In the genomic region with DNA sequence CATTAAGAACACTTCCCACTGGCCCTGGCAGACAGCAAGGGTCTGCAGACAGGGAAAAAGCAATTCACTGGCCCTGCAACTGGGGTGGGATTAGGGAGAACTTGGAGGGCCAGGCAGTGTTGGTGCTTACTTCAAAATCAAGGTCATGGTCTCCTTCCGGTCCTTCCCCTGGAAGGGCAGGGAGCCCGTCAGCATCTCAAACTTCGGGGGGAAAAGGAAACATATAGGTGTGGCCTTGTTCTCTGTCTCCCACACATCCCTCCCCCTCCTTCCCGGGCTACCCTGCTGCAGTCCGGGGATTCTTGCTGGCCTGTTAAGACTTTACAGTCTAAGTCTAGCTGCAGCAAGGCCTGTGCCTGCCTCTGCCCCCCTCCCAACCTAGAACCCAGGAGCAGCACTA, we compare ENCODE assay signal across 10 mouse cellular contexts. TPM values are rescaled to one million over a fixed set of nuclear protein-coding genes. Genes with fewer than 3 reads are reported as not detected.
DNase-seq lines count a peak whose midpoint lies in the region; ATAC-seq and TF ChIP-seq lines count a peak whose summit lies in the region.
"Had no signal": no experiment of that assay in that cellular context is flagged by ENCODE, and none has a peak within 500 bp of the region (broad histone marks: within the 10 kb centered on the region; RNA-seq: fewer than 3 reads in every experiment).

No protein-coding gene starts in this region.

- no peaks in the 10 kb centered on the region for H3K9me3 ChIP-seq in heart, embryonic 14.5 days (ENCODE audit: control insufficient read depth, low read length)
- no peaks in the 10 kb centered on the region for H3K9me3 ChIP-seq in midbrain, embryonic 10.5 days (replicated peaks)
- no peaks in the 10 kb centered on the region for H3K9me3 ChIP-seq in midbrain, postnatal 0 days (ENCODE audit: low read length)
- H3K9me3 ChIP-seq in forebrain, embryonic 14.5 days (replicated peaks; ENCODE audit: control insufficient read depth, low read length): no peaks in the 10 kb centered on the region
- no peaks in the 10 kb centered on the region for H3K9me3 ChIP-seq in stomach, embryonic 15.5 days
- H3K9me3 ChIP-seq: liver, embryonic 12.5 days had no signal

- H3K4me2 ChIP-seq in heart, embryonic 14.5 days (ENCODE audit: low read length): no peak overlapping the region
- H3K4me2 ChIP-seq in midbrain, postnatal 0 days (ENCODE audit: low read depth, low read length, poor library complexity, severe bottlenecking): no peak overlapping the region
- H3K4me2 ChIP-seq in forebrain, embryonic 14.5 days (ENCODE audit: low read length): no peak overlapping the region
- no peak overlapping the region for H3K4me2 ChIP-seq in stomach, embryonic 15.5 days
- H3K4me2 ChIP-seq: liver, embryonic 12.5 days had no signal

- no peaks in the 10 kb centered on the region; a peak in 1 of 4 replicates for H3K4me1 ChIP-seq in heart, embryonic 14.5 days (ENCODE audit: control insufficient read depth in 2 of 2, insufficient read depth in 2 of 2, low read length in 2 of 2)
- H3K4me1 ChIP-seq in midbrain, embryonic 10.5 days: peaks cover 28% of the 10 kb centered on the region
- H3K4me1 ChIP-seq in midbrain, postnatal 0 days (ENCODE audit: insufficient read depth, low read length): no peaks in the 10 kb centered on the region
- peaks cover 6% of the 10 kb centered on the region; the same call in 1 of the 2 replicates for H3K4me1 ChIP-seq in forebrain, embryonic 14.5 days (ENCODE audit: control insufficient read depth, insufficient read depth, low read length)
- H3K4me1 ChIP-seq in stomach, embryonic 15.5 days: peaks cover 12% of the 10 kb centered on the region; the same call in 1 of the 2 replicates

- no peak for TF ChIP-seq CTCF in midbrain, postnatal 0 days (IDR thresholded peaks at IDR 0.05)

- H3K27me3 ChIP-seq in heart, embryonic 14.5 days (ENCODE audit: control insufficient read depth, insufficient read depth, low read length): no peaks in the 10 kb centered on the region
- H3K27me3 ChIP-seq in midbrain, embryonic 10.5 days (ENCODE audit: low read depth, poor library complexity, severe bottlenecking): no peaks in the 10 kb centered on the region
- no peaks in the 10 kb centered on the region for H3K27me3 ChIP-seq in midbrain, postnatal 0 days (ENCODE audit: insufficient read depth, low read length)
- no peaks in the 10 kb centered on the region for H3K27me3 ChIP-seq in forebrain, embryonic 14.5 days (replicated peaks; ENCODE audit: control insufficient read depth, insufficient read depth, low read length)
- H3K27me3 ChIP-seq in stomach, embryonic 15.5 days (replicated peaks): no peaks in the 10 kb centered on the region
- H3K27me3 ChIP-seq: liver, embryonic 12.5 days had no signal

- DNase-seq in heart, postnatal 14 days: no peak
- DNase-seq in midbrain, embryonic 10.5 days (ENCODE audit: low spot score): no peak
- no peak for DNase-seq in midbrain, postnatal 0 days (ENCODE audit: low spot score)
- no peak for DNase-seq in forebrain, embryonic 14.5 days (ENCODE audit: low spot score)
- DNase-seq in urinary bladder, postnatal 14 days (ENCODE audit: low spot score): no peak
- DNase-seq: cerebellum, adult 9-10 months had no signal

- H3K9ac ChIP-seq in heart, embryonic 14.5 days (ENCODE audit: low read length): 0 out of 2 replicates have a peak overlapping the region, but pooled peaks have one; percentile 16
- H3K9ac ChIP-seq in midbrain, postnatal 0 days (replicated peaks; ENCODE audit: low read length, poor library complexity, severe bottlenecking): no peak overlapping the region
- peak overlapping the region; percentile 3; the same call in 1 of the 2 replicates for H3K9ac ChIP-seq in forebrain, embryonic 14.5 days (ENCODE audit: low read length)
- H3K9ac ChIP-seq in stomach, embryonic 15.5 days: no peak overlapping the region
- H3K9ac ChIP-seq: liver, embryonic 12.5 days had no signal

- intact Hi-C loops in heart, postnatal 14 days (cut with DNase I): no loop called here

- H3K36me3 ChIP-seq in heart, embryonic 14.5 days (ENCODE audit: control insufficient read depth, insufficient read depth, low read length): peaks cover 28% of the 10 kb centered on the region
- peaks cover 26% of the 10 kb centered on the region for H3K36me3 ChIP-seq in midbrain, embryonic 10.5 days
- peaks cover 15% of the 10 kb centered on the region for H3K36me3 ChIP-seq in midbrain, postnatal 0 days (ENCODE audit: insufficient read depth, low read length)
- H3K36me3 ChIP-seq in forebrain, embryonic 14.5 days (ENCODE audit: control insufficient read depth, insufficient read depth, low read length): 0 out of 2 replicates have a peak, but pooled peaks cover 3% of the 10 kb centered on the region
- H3K36me3 ChIP-seq in stomach, embryonic 15.5 days: peaks cover 22% of the 10 kb centered on the region; the same call in 1 of the 2 replicates

- no peak for ATAC-seq in heart, embryonic 14.5 days (ENCODE audit: insufficient number of reproducible peaks, insufficient read depth, low FRiP score, low read depth)
- no peak for ATAC-seq in midbrain, postnatal 0 days (ENCODE audit: low FRiP score)
- ATAC-seq in forebrain, embryonic 14.5 days: no peak
- ATAC-seq in stomach, embryonic 15.5 days (ENCODE audit: insufficient read depth, low FRiP score, low read depth): no peak
- no peak for ATAC-seq in activated CD4-positive, CD25-positive, alpha-beta regulatory T cell, adult 4 months
- ATAC-seq: liver, embryonic 12.5 days had no signal

- WGBS in heart, embryonic 14.5 days: 71% methylated on average over 5 of the region's 5 CpGs
- WGBS in midbrain, embryonic 10.5 days: 73% methylated on average over 5 of the region's 5 CpGs
- 71% methylated on average over 5 of the region's 5 CpGs for WGBS in midbrain, postnatal 0 days
- WGBS in forebrain, embryonic 14.5 days: 75% methylated on average over 5 of the region's 5 CpGs
- WGBS in stomach, embryonic 15.5 days: 68% methylated on average over 5 of the region's 5 CpGs

- 0 out of 4 replicates have a peak overlapping the region, but pooled peaks of 1 of the 2 experiments have one; percentile 44 for H3K27ac ChIP-seq in heart, embryonic 14.5 days (replicated peaks in 1 of 2; ENCODE audit: control insufficient read depth in 1 of 2, insufficient read depth in 1 of 2, low read depth in 2 of 2, low read length in 2 of 2)
- H3K27ac ChIP-seq in midbrain, embryonic 10.5 days (replicated peaks): peak overlapping the region; percentile 86
- H3K27ac ChIP-seq in midbrain, postnatal 0 days (ENCODE audit: low read depth, low read length): no peak overlapping the region
- H3K27ac ChIP-seq in forebrain, embryonic 14.5 days (ENCODE audit: low read depth, low read length): peak overlapping the region; percentile 48; the same call in 1 of the 2 replicates
- peak overlapping the region; percentile 49; the same call in 1 of the 2 replicates for H3K27ac ChIP-seq in stomach, embryonic 15.5 days
- H3K27ac ChIP-seq: liver, embryonic 12.5 days had no signal

- H3K4me3 ChIP-seq in heart, embryonic 14.5 days (ENCODE audit: control insufficient read depth in 1 of 2, insufficient read depth in 1 of 2, low read depth in 1 of 2, low read length in 2 of 2): no peak overlapping the region
- H3K4me3 ChIP-seq in midbrain, embryonic 10.5 days: no peak overlapping the region
- H3K4me3 ChIP-seq in midbrain, postnatal 0 days (ENCODE audit: low read depth, low read length): no peak overlapping the region
- no peak overlapping the region for H3K4me3 ChIP-seq in forebrain, embryonic 14.5 days (ENCODE audit: low read depth, low read length)
- H3K4me3 ChIP-seq in stomach, embryonic 15.5 days (replicated peaks): no peak overlapping the region
- H3K4me3 ChIP-seq: liver, embryonic 12.5 days had no signal

RNA-seq across cellular contexts. Expression of gene Rps6ka1, which starts 22.4 kb away (rescaled TPM):
- 15.9 and 16.9 TPM in 2 replicates for polyA plus RNA-seq in heart, embryonic 14.5 days (2014; fragmentation: Nextera tagmentation; extraction: Ambion mirVana)
- 1 to 10 TPM; 7.4 to 9.3 TPM for total RNA-seq in heart, postnatal 14 days (2021)
- 32.4 and 34.5 TPM in 2 replicates for polyA plus RNA-seq in midbrain, embryonic 10.5 days (2016; fragmentation: Nextera tagmentation; extraction: Ambion mirVana)
- 25.2 and 30.9 TPM in 2 replicates for total RNA-seq in midbrain, postnatal 0 days (2014; rRNA removed)
- 20.4 and 21.6 TPM in 2 replicates for polyA plus RNA-seq in midbrain, postnatal 0 days (2015; fragmentation: Nextera tagmentation; extraction: Ambion mirVana)
- 13.5 and 16.2 TPM in 2 replicates for polyA plus RNA-seq in forebrain, embryonic 14.5 days (2014; fragmentation: Nextera tagmentation; extraction: Ambion mirVana)
- 73.4 and 76.4 TPM in 2 replicates for polyA plus RNA-seq in stomach, embryonic 15.5 days (2015; fragmentation: Nextera tagmentation; extraction: Ambion mirVana)
- polyA plus RNA-seq in activated CD4-positive, CD25-positive, alpha-beta regulatory T cell, adult 4 months (2017; shearing (Covaris generic)): 100 to 1,000 TPM in 1 of 2 experiments, 10 to 100 TPM in 1; 96.5 to 113 TPM

Comparison
In these comparisons a context has a peak if more than half of its experiments do, and no peak if none do; other contexts are left out.
1. H3K9ac ChIP-seq: peak in heart, embryonic 14.5 days (single experiment) and forebrain, embryonic 14.5 days (single experiment); none in midbrain, postnatal 0 days (single experiment) and stomach, embryonic 15.5 days (single experiment).